In the genomic region with DNA sequence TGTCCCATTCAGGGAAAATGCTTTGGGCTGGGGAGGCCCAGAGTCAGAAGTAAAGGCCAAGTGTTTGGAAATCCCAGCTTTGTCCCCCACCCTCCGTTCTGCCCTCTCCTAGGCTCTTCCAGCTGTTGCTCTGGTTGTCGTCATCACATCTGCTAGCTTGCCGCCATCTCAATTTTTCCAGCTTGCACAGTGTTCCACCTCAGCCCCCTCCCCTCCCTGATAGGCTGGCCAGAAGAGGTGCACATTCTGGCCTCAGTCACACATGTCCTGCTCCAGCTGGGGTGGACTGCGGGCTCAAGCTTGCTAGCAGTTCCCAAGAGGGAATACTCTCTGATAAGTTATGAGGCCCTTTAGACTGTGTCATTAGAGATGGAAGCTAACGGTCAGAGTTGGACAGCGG, we compare ENCODE assay signal across 15 mouse cellular contexts. TPM values are rescaled to one million over a fixed set of nuclear protein-coding genes. Genes with fewer than 3 reads are reported as not detected.
A peak's percentile ranks its signal among the peaks of the same experiment; 100 is the strongest.
DNase-seq lines count a peak whose midpoint lies in the region; ATAC-seq lines count a peak whose summit lies in the region.
"Had no signal": no experiment of that assay in that cellular context is flagged by ENCODE, and none has a peak within 500 bp of the region (broad histone marks: within the 10 kb centered on the region; RNA-seq: fewer than 3 reads in every experiment).

No protein-coding gene starts in this region.

- H3K9ac ChIP-seq in kidney, embryonic 15.5 days: no peak overlapping the region
- H3K9ac ChIP-seq in kidney, embryonic 14.5 days (ENCODE audit: low read depth, low read length): no peak overlapping the region
- H3K9ac ChIP-seq in heart, embryonic 16.5 days (ENCODE audit: low read length): no peak overlapping the region
- no peak overlapping the region for H3K9ac ChIP-seq in intestine, embryonic 15.5 days
- H3K9ac ChIP-seq: forebrain, embryonic 13.5 days; hindbrain, embryonic 14.5 days; liver, embryonic 15.5 days; neural tube, embryonic 13.5 days had no signal

- no peak overlapping the region for H3K27ac ChIP-seq in kidney, embryonic 15.5 days
- H3K27ac ChIP-seq in kidney, embryonic 14.5 days (ENCODE audit: low read depth, low read length): no peak overlapping the region
- H3K27ac ChIP-seq in heart, embryonic 16.5 days (ENCODE audit: low read length): no peak overlapping the region
- H3K27ac ChIP-seq in intestine, embryonic 15.5 days: no peak overlapping the region
- no peak overlapping the region for H3K27ac ChIP-seq in midbrain, embryonic 10.5 days (replicated peaks)
- H3K27ac ChIP-seq: forebrain, embryonic 13.5 days; hindbrain, embryonic 14.5 days; liver, embryonic 15.5 days; neural tube, embryonic 13.5 days had no signal

- intact Hi-C loops in gastrocnemius, postnatal 14 days (cut with DNase I; ENCODE audit: low total_unique reads): no loop called here

- no peak overlapping the region for H3K4me2 ChIP-seq in kidney, embryonic 15.5 days
- H3K4me2 ChIP-seq in kidney, embryonic 14.5 days (replicated peaks; ENCODE audit: low read depth, low read length): no peak overlapping the region
- no peak overlapping the region for H3K4me2 ChIP-seq in heart, embryonic 16.5 days (ENCODE audit: low read depth, low read length)
- no peak overlapping the region for H3K4me2 ChIP-seq in intestine, embryonic 15.5 days (replicated peaks)
- H3K4me2 ChIP-seq: forebrain, embryonic 13.5 days; hindbrain, embryonic 14.5 days; liver, embryonic 15.5 days; neural tube, embryonic 13.5 days had no signal

- 0 out of 2 replicates have a peak, but pooled peaks have one; percentile 9 for ATAC-seq in kidney, embryonic 15.5 days (replicated peaks; ENCODE audit: low FRiP score)
- ATAC-seq in kidney, embryonic 14.5 days (ENCODE audit: low FRiP score, low TSS enrichment): no peak
- ATAC-seq in heart, embryonic 16.5 days (replicated peaks; ENCODE audit: extremely low read depth, insufficient read depth, low FRiP score): peak; percentile 71
- ATAC-seq in intestine, embryonic 15.5 days: no peak
- ATAC-seq: forebrain, embryonic 13.5 days had no signal

- no peak overlapping the region for H3K4me3 ChIP-seq in kidney, embryonic 15.5 days (replicated peaks)
- H3K4me3 ChIP-seq in kidney, embryonic 14.5 days (ENCODE audit: low read length): no peak overlapping the region
- H3K4me3 ChIP-seq in heart, embryonic 16.5 days (ENCODE audit: low read length): no peak overlapping the region
- H3K4me3 ChIP-seq in intestine, embryonic 15.5 days (replicated peaks): no peak overlapping the region
- no peak overlapping the region for H3K4me3 ChIP-seq in midbrain, embryonic 10.5 days
- H3K4me3 ChIP-seq: forebrain, embryonic 13.5 days; liver, embryonic 15.5 days; megakaryocyte, embryonic 14.5 days; neural tube, embryonic 13.5 days had no signal

- peak; percentile 47 for DNase-seq in gastrocnemius, postnatal 14 days
- DNase-seq in kidney, postnatal 4 days: peak; percentile 36 to 58
- DNase-seq in midbrain, embryonic 10.5 days (ENCODE audit: low spot score): no peak
- DNase-seq: adrenal gland, postnatal 36 days; retina, postnatal 1 day had no signal

- peaks cover 5% of the 10 kb centered on the region; the same call in 1 of the 2 replicates for H3K4me1 ChIP-seq in kidney, embryonic 15.5 days
- no peaks in the 10 kb centered on the region for H3K4me1 ChIP-seq in kidney, embryonic 14.5 days (ENCODE audit: control insufficient read depth, insufficient read depth, low read length)
- no peaks in the 10 kb centered on the region for H3K4me1 ChIP-seq in heart, embryonic 16.5 days (ENCODE audit: control insufficient read depth, insufficient read depth, low read length)
- no peaks in the 10 kb centered on the region for H3K4me1 ChIP-seq in intestine, embryonic 15.5 days (replicated peaks)
- H3K4me1 ChIP-seq in midbrain, embryonic 10.5 days: peaks cover under 1% of the 10 kb centered on the region; the same call in 1 of the 2 replicates
- H3K4me1 ChIP-seq: neural tube, embryonic 13.5 days had no signal

- H3K27me3 ChIP-seq in kidney, embryonic 15.5 days: no peaks in the 10 kb centered on the region
- H3K27me3 ChIP-seq in kidney, embryonic 14.5 days (ENCODE audit: control insufficient read depth, insufficient read depth, low read length): no peaks in the 10 kb centered on the region
- no peaks in the 10 kb centered on the region for H3K27me3 ChIP-seq in heart, embryonic 16.5 days (ENCODE audit: control insufficient read depth, insufficient read depth, low read length)
- no peaks in the 10 kb centered on the region for H3K27me3 ChIP-seq in intestine, embryonic 15.5 days (replicated peaks)
- H3K27me3 ChIP-seq in midbrain, embryonic 10.5 days (ENCODE audit: low read depth, poor library complexity, severe bottlenecking): no peaks in the 10 kb centered on the region
- H3K27me3 ChIP-seq: forebrain, embryonic 13.5 days; liver, embryonic 15.5 days; neural tube, embryonic 13.5 days had no signal

- WGBS in kidney, embryonic 15.5 days: 64% methylated on average over 6 of the region's 6 CpGs
- 62% methylated on average over 6 of the region's 6 CpGs for WGBS in kidney, embryonic 14.5 days
- 56% methylated on average over 6 of the region's 6 CpGs for WGBS in heart, embryonic 16.5 days
- 63% methylated on average over 6 of the region's 6 CpGs for WGBS in intestine, embryonic 15.5 days
- WGBS in midbrain, embryonic 10.5 days: 89% methylated on average over 6 of the region's 6 CpGs

- H3K36me3 ChIP-seq in kidney, embryonic 15.5 days: no peaks in the 10 kb centered on the region
- no peaks in the 10 kb centered on the region for H3K36me3 ChIP-seq in kidney, embryonic 14.5 days (ENCODE audit: control insufficient read depth, insufficient read depth, low read length)
- no peaks in the 10 kb centered on the region for H3K36me3 ChIP-seq in heart, embryonic 16.5 days (ENCODE audit: control insufficient read depth, insufficient read depth)
- H3K36me3 ChIP-seq in intestine, embryonic 15.5 days: no peaks in the 10 kb centered on the region
- no peaks in the 10 kb centered on the region for H3K36me3 ChIP-seq in midbrain, embryonic 10.5 days
- H3K36me3 ChIP-seq: liver, embryonic 15.5 days; neural tube, embryonic 13.5 days had no signal

- H3K9me3 ChIP-seq in kidney, embryonic 15.5 days (replicated peaks): no peaks in the 10 kb centered on the region
- H3K9me3 ChIP-seq in kidney, embryonic 14.5 days (ENCODE audit: control insufficient read depth, low read length): no peaks in the 10 kb centered on the region
- H3K9me3 ChIP-seq in heart, embryonic 16.5 days (replicated peaks; ENCODE audit: control insufficient read depth, low read length): no peaks in the 10 kb centered on the region
- H3K9me3 ChIP-seq in intestine, embryonic 15.5 days: no peaks in the 10 kb centered on the region
- H3K9me3 ChIP-seq in midbrain, embryonic 10.5 days (replicated peaks): no peaks in the 10 kb centered on the region
- H3K9me3 ChIP-seq: forebrain, embryonic 13.5 days; liver, embryonic 15.5 days; megakaryocyte, embryonic 14.5 days; neural tube, embryonic 13.5 days had no signal

RNA-seq across cellular contexts. Expression of a gene that starts 42.8 kb away (rescaled TPM):
- 18.1 and 18.7 TPM in 2 replicates for polyA plus RNA-seq in kidney, embryonic 15.5 days (2015; fragmentation: Nextera tagmentation; extraction: Ambion mirVana)
- 9.7 and 14.0 TPM in 2 replicates for polyA plus RNA-seq in kidney, embryonic 14.5 days (2014; fragmentation: Nextera tagmentation; extraction: Ambion mirVana)
- 10 to 100 TPM; 15.5 to 15.8 TPM for total RNA-seq in gastrocnemius, postnatal 14 days (2021)
- 13.0 and 15.2 TPM in 2 replicates for polyA plus RNA-seq in heart, embryonic 16.5 days (2015; fragmentation: Nextera tagmentation; extraction: Ambion mirVana)
- polyA plus RNA-seq in intestine, embryonic 15.5 days (2015; fragmentation: Nextera tagmentation; extraction: Ambion mirVana): 6.7 and 7.0 TPM in 2 replicates
- 5.1 and 5.6 TPM in 2 replicates for polyA plus RNA-seq in midbrain, embryonic 10.5 days (2016; fragmentation: Nextera tagmentation; extraction: Ambion mirVana)
- total RNA-seq: MEL had no signal

Comparison
In these comparisons a context has a peak if more than half of its experiments do, and no peak if none do; other contexts are left out.
1. ATAC-seq: peak in kidney, embryonic 15.5 days (single experiment) and heart, embryonic 16.5 days (single experiment); none in kidney, embryonic 14.5 days (single experiment) and intestine, embryonic 15.5 days (single experiment).